Mouse (Mus musculus) mesoderm, embryonic 11.5 days (tissue): ENCODE data around the gene Usp4.

Source experiments
- DNase-seq: peaks from one replicate; pipeline ENCODE4 v3.0.0-alpha.2; 2012; ENCODE audit warnings: low read depth, low spot score

Gene Usp4

DNA sequence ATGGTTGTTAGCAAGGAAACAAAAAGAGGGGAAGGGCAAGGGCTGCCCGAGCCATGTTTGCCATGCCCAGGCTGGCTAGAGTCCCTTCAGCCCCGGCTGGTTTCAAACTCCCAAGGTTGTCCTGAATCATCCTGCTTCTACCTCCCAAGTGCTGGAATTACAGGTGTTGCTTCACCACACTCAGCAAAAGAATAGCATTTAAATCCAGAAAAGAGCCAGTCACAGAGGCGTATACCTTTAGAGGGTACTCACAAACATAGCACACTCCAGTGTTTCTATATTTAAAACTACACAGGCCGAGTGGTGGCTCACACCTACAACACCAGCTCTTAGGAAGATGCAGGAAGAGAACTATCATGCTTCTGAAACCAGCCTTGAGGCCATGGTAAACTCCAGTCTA lies 61.9 kb downstream of the Usp4 start:
- no peak for DNase-seq

GRCm38 (mm10) chr9:108411381-108411942 lies 63.8 kb downstream of the Usp4 start:
- DNase-seq = no peak

DNA sequence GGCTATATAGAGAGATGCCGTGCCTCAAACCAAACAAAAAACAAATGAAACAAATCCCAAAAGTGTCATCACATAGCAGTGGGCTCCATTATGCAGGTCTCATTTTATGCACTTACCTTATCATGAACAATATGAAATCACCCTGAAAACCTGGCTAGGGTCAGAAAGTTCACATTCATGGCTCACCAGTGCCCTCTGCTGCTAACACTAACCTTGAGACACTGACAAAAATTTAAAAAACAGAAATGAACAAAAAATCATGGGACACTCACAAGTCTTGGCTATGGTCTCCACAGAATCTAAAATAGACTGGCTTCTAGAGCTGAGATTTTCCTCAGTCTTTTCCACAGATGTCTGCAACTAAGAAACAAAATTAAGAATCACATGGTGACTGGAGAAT lies 64.6 kb downstream of the Usp4 start:
- no peak for DNase-seq

- DNase-seq = no peak
Measured at GRCm38 (mm10) chr9:108428384-108428783, 80.7 kb downstream of the Usp4 start, which contains the start of gene Ccdc36. Gene Ccdc36, minus strand, starts transcription at chr9:108428484.

- DNase-seq = peak; percentile 54
Measured at GRCm38 (mm10) chr9:108431431-108432067, 83.9 kb downstream of the Usp4 start.

DNA sequence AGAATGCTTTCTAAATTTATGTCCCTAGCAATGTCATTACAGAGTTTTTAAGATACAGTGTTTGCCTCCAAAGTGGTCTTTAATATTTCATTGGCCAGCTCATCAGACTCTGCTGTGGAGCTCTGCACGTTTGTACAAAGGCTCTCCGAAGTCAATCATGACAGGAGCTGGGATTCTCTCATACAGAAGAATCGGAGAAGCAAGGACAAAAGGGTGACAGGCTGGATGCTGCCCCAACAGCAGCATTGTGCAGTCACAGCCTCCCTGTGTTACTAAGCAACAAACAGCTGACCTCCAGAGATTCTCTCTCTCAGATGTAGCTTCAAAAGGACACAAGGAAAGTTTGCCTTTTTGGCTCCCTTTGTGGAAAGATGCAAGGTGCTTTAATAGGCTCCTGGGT lies 88.5 kb downstream of the Usp4 start, which contains the start of gene BC048562:
Gene BC048562, plus strand, starts transcription at position 301 of the 400 bp plus-strand sequence.
- DNase-seq = no peak

GRCm38 (mm10) chr9:108439176-108439575 lies 91.5 kb downstream of the Usp4 start:
- DNase-seq = no peak

DNA sequence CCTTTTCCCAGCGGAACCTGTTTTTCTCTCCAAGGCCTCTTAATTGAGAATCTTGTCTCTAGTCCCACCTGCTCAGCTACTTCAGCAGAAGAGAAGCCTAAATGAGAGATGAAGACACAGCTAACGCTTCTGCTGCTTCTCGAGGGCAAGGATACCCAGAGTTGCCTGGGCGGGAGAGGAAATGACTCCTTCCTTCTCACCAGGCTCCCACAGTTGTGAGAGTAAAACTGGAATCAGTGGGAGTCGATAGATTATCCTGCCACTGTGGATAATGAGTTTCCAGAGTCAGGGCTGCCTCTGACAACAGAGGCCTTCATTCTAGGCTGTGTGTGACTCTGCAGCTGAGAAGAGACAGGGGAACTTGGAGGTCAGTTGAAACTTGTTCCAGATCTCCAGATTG lies 92.8 kb downstream of the Usp4 start:
- no peak for DNase-seq

- DNase-seq = no peak
Measured at GRCm38 (mm10) chr9:108441236-108441919, 93.7 kb downstream of the Usp4 start.
